Mouse (Mus musculus) MEL (cell line): ENCODE measurements around the gene Flad1. TPM values are rescaled to one million over a fixed set of nuclear protein-coding genes. Genes with fewer than 3 reads are reported as not detected.

Source experiments
- DNase-seq: peaks from one replicate; pipeline ENCODE4 v3.0.0; 2011; ENCODE audit warnings: low read depth, low spot score
- H3K27ac ChIP-seq: 2 replicates; pipeline ENCODE4 v1.5.1; 2012; ENCODE audit warnings: low read depth, mild to moderate bottlenecking, control low read depth, low read length, moderate library complexity; ENCODE audit not compliant: control insufficient read depth
- H3K27me3 ChIP-seq, 2 experiments: fragments of 150-350 bp in 1 of 2; sonication (generic) in 1 of 2; 2 replicates each; pipeline ENCODE4 v1.6.1; 2012; ENCODE audit warnings: low read length in 2 of 2, mild to moderate bottlenecking in 2 of 2, improper control_type of control experiment in 1 of 2, moderate library complexity in 1 of 2; ENCODE audit not compliant: insufficient read depth in 2 of 2, control insufficient read depth in 1 of 2
- H3K36me3 ChIP-seq, 2 experiments: 2 replicates each; pipeline ENCODE4 v1.6.1; 2012 to 2014; ENCODE audit warnings: low read length in 2 of 2, improper control_type of control experiment in 1 of 2, inconsistent platforms in 1 of 2, mild to moderate bottlenecking in 1 of 2; ENCODE audit not compliant: insufficient read depth in 2 of 2, control insufficient read depth in 1 of 2
- H3K4me1 ChIP-seq, 2 experiments: fragments of 150-350 bp in 1 of 2; sonication (generic) in 1 of 2; 2 replicates each; pipeline ENCODE4 v1.6.1; 2012; ENCODE audit warnings: low read length in 2 of 2, improper control_type of control experiment in 1 of 2, mild to moderate bottlenecking in 1 of 2; ENCODE audit not compliant: insufficient read depth in 2 of 2, control insufficient read depth in 1 of 2
- H3K4me3 ChIP-seq, 2 experiments: fragments of 150-350 bp in 1 of 2; sonication (generic) in 1 of 2; 2 replicates each; pipeline ENCODE4 v1.5.1; 2012; ENCODE audit warnings: low read depth in 2 of 2, low read length in 2 of 2, mild to moderate bottlenecking in 2 of 2, moderate library complexity in 2 of 2, control low read depth in 1 of 2, improper control_type of control experiment in 1 of 2; ENCODE audit not compliant: control insufficient read depth in 1 of 2, insufficient read depth in 1 of 2
- H3K79me2 ChIP-seq: 2 replicates; pipeline ENCODE4 v1.6.1; 2012; ENCODE audit warnings: mild to moderate bottlenecking, low read length, moderate library complexity; ENCODE audit not compliant: control insufficient read depth, poor library complexity, insufficient read depth
- H3K9ac ChIP-seq: 2 replicates; pipeline ENCODE4 v1.6.1; 2012; ENCODE audit warnings: low read depth, mild to moderate bottlenecking, control low read depth, low read length, moderate library complexity; ENCODE audit not compliant: control insufficient read depth, poor library complexity, severe bottlenecking
- H3K9me3 ChIP-seq: fragments of 150-350 bp; sonication (generic); replicated peaks from 2 replicates; pipeline ENCODE4 v1.6.1; 2012; ENCODE audit warnings: mild to moderate bottlenecking, low read length, improper control_type of control experiment, moderate library complexity; ENCODE audit not compliant: insufficient read depth
- CHD2 ChIP-seq: IDR thresholded peaks from 2 replicates; pipeline ENCODE4 v1.6.1; 2011; ENCODE audit warnings: low read length, improper control_type of control experiment
- E2F4 ChIP-seq: IDR thresholded peaks from 2 replicates; pipeline ENCODE4 v1.6.1; 2011; ENCODE audit warnings: low read depth, low read length, improper control_type of control experiment, borderline replicate concordance
- ELF1 ChIP-seq: IDR thresholded peaks from 2 replicates; pipeline ENCODE4 v1.6.1; 2014; ENCODE audit warnings: low read depth, mild to moderate bottlenecking, inconsistent platforms, low read length, improper control_type of control experiment, moderate library complexity
- HCFC1 ChIP-seq: IDR thresholded peaks from 2 replicates; pipeline ENCODE4 v1.6.1; 2012; ENCODE audit warnings: low read depth, mild to moderate bottlenecking, inconsistent platforms, low read length, improper control_type of control experiment, moderate library complexity
- JUND ChIP-seq: IDR thresholded peaks from 2 replicates; pipeline ENCODE4 v1.6.1; 2011; ENCODE audit warnings: low read depth, mild to moderate bottlenecking, improper control_type of control experiment, low read length
- MAFK ChIP-seq: IDR thresholded peaks from 2 replicates; pipeline ENCODE4 v1.6.1; 2011; ENCODE audit warnings: low read depth, mild to moderate bottlenecking, low read length, improper control_type of control experiment, borderline replicate concordance
- MAZ ChIP-seq: IDR thresholded peaks from 2 replicates; pipeline ENCODE4 v1.6.1; 2012; ENCODE audit warnings: low read depth, mild to moderate bottlenecking, inconsistent platforms, low read length, improper control_type of control experiment
- MEF2A ChIP-seq: IDR thresholded peaks from 2 replicates; pipeline ENCODE4 v1.6.1; 2014; ENCODE audit warnings: low read depth, mild to moderate bottlenecking, inconsistent platforms, low read length, improper control_type of control experiment; ENCODE audit not compliant: poor library complexity, insufficient replicate concordance, severe bottlenecking; ENCODE audit errors: extremely low read depth
- MXI1 ChIP-seq: IDR thresholded peaks from 2 replicates; pipeline ENCODE4 v1.6.1; 2011; ENCODE audit warnings: mild to moderate bottlenecking, low read depth, low read length, improper control_type of control experiment
- NELFE ChIP-seq: IDR thresholded peaks from 2 replicates; pipeline ENCODE4 v1.6.1; 2011; ENCODE audit warnings: low read depth, low read length, improper control_type of control experiment
- NRF1 ChIP-seq: IDR thresholded peaks from 2 replicates; pipeline ENCODE4 v1.6.1; 2014; ENCODE audit warnings: low read depth, mild to moderate bottlenecking, inconsistent platforms, low read length, improper control_type of control experiment, moderate library complexity; ENCODE audit not compliant: poor library complexity, insufficient read depth, severe bottlenecking
- POLR2A ChIP-seq, 2 experiments: IDR thresholded peaks; 2 replicates each; pipeline ENCODE4 v1.6.1; 2011 to 2012; ENCODE audit warnings: low read length in 2 of 2, mild to moderate bottlenecking in 2 of 2, control low read depth in 1 of 2, improper control_type of control experiment in 1 of 2, low read depth in 1 of 2, moderate library complexity in 1 of 2; ENCODE audit not compliant: control insufficient read depth in 1 of 2, insufficient read depth in 1 of 2, poor library complexity in 1 of 2
- POLR2AphosphoS2 ChIP-seq: IDR thresholded peaks from 2 replicates; pipeline ENCODE4 v1.6.1; 2011; ENCODE audit warnings: low read length, improper control_type of control experiment
- POLR2AphosphoS5 ChIP-seq: IDR thresholded peaks from 2 replicates; pipeline ENCODE4 v1.6.1; 2012; ENCODE audit warnings: low read depth, borderline replicate concordance, mild to moderate bottlenecking, inconsistent platforms, low read length, moderate library complexity, mixed read lengths
- RCOR1 ChIP-seq: IDR thresholded peaks from 2 replicates; pipeline ENCODE4 v1.6.1; 2012; ENCODE audit warnings: low read depth, mild to moderate bottlenecking, inconsistent platforms, low read length, improper control_type of control experiment
- SIN3A ChIP-seq: IDR thresholded peaks from 2 replicates; pipeline ENCODE4 v1.6.1; 2012; ENCODE audit warnings: low read length, improper control_type of control experiment, inconsistent platforms
- SMC3 ChIP-seq: IDR thresholded peaks from 2 replicates; pipeline ENCODE4 v1.6.1; 2011; ENCODE audit warnings: low read depth, low read length, improper control_type of control experiment
- TAL1 ChIP-seq: IDR thresholded peaks from 2 replicates; pipeline ENCODE4 v1.6.1; 2012; ENCODE audit warnings: mild to moderate bottlenecking, inconsistent platforms, low read length, moderate library complexity, mixed read lengths
- TBP ChIP-seq: IDR thresholded peaks from 2 replicates; pipeline ENCODE4 v1.8.0; 2011; ENCODE audit warnings: low read depth, low read length, improper control_type of control experiment
- TCF12 ChIP-seq: IDR thresholded peaks from 2 replicates; pipeline ENCODE4 v1.6.1; 2014; ENCODE audit warnings: low read depth, mild to moderate bottlenecking, inconsistent platforms, low read length, improper control_type of control experiment, moderate library complexity
- UBTF ChIP-seq: IDR thresholded peaks from 2 replicates; pipeline ENCODE4 v1.6.1; 2012; ENCODE audit warnings: low read depth, mild to moderate bottlenecking, inconsistent platforms, low read length, improper control_type of control experiment, moderate library complexity, borderline replicate concordance; ENCODE audit not compliant: insufficient read depth
- USF1 ChIP-seq: IDR thresholded peaks from 2 replicates; pipeline ENCODE4 v1.6.1; 2014; ENCODE audit warnings: low read depth, mild to moderate bottlenecking, inconsistent platforms, low read length, improper control_type of control experiment, moderate library complexity
- ZC3H11A ChIP-seq: IDR thresholded peaks from 2 replicates; pipeline ENCODE4 v1.6.1; 2012; ENCODE audit warnings: low read depth, mild to moderate bottlenecking, inconsistent platforms, low read length, improper control_type of control experiment
- ZKSCAN1 ChIP-seq: IDR thresholded peaks from 2 replicates; pipeline ENCODE4 v1.6.1; 2012; ENCODE audit warnings: low read depth, mild to moderate bottlenecking, inconsistent platforms, low read length, improper control_type of control experiment, moderate library complexity
- ZMIZ1 ChIP-seq: IDR thresholded peaks from 2 replicates; pipeline ENCODE4 v1.6.1; 2012; ENCODE audit warnings: low read depth, mild to moderate bottlenecking, inconsistent platforms, low read length, improper control_type of control experiment, moderate library complexity
- ZNF384 ChIP-seq: IDR thresholded peaks from 2 replicates; pipeline ENCODE4 v1.6.1; 2012; ENCODE audit warnings: low read depth, mild to moderate bottlenecking, inconsistent platforms, low read length, improper control_type of control experiment
- polyA plus RNA-seq, 2 experiments: library from polyadenylated mRNA; stranded (reverse) in 1 of 2; unstranded in 1 of 2; fragments of >175 nt in 1 of 2; fragments of >200 nt in 1 of 2; gene quantifications; 2 replicates each; pipeline versions ENCODE4 v1.2.1 to v1.2.4; 2012; ENCODE audit warnings: low replicate concordance in 2 of 2, low read depth in 1 of 2; ENCODE audit not compliant: insufficient read length in 2 of 2, insufficient read depth in 1 of 2, missing spikeins in 1 of 2
- total RNA-seq: library from RNA; depleted of rRNA; stranded (reverse); fragments of 300-350 nt; gene quantifications from 2 replicates; pipeline ENCODE4 v1.2.3, GENCODE M21; 2012

The Flad1 gene
- total and polyA plus RNA-seq, 3 experiments = 42.9 to 54.2 TPM; not detected in 1

- TF ChIP-seq CHD2 (0 out of 2 replicates have a peak, but pooled peaks have one; percentile 26), ZNF384 (0 out of 2 replicates have a peak, but pooled peaks have one; percentile 16), SIN3A (no peak; the same call in 1 of the 2 replicates), UBTF (no peak), JUND (no peak), MAZ (no peak), MAFK (no peak), ZKSCAN1 (0 out of 2 replicates have a peak, but pooled peaks have one; percentile 34), POLR2AphosphoS5 (no peak), ZMIZ1 (peak; percentile 60), MEF2A (peak; percentile 46; the same call in 1 of the 2 replicates), TAL1 (no peak), NRF1 (0 out of 2 replicates have a peak, but pooled peaks have one; percentile 14), TBP (0 out of 2 replicates have a peak, but pooled peaks have one; percentile 7), RCOR1 (0 out of 2 replicates have a peak, but pooled peaks have one; percentile 42), TCF12 (peak; percentile 38; the same call in 1 of the 2 replicates), SMC3 (no peak)
Observed at GRCm38 (mm10) chr3:89394006-89394893, 17.4 kb downstream of the Flad1 start, which contains the start of gene Zbtb7b (continued).

- Histone ChIP-seq H3K9ac (peak overlapping the region; percentile 73), H3K4me3 (peak overlapping the region; percentile 75 to 78), H3K36me3 (peaks cover 0 to 28% of the 10 kb centered on the region in 2 experiments; a peak in 2 of 4 replicates), H3K79me2 (peaks cover 16% of the 10 kb centered on the region), H3K4me1 (peaks cover 14 to 34% of the 10 kb centered on the region in 2 experiments), H3K27me3 (no peaks in the 10 kb centered on the region), H3K27ac (peak overlapping the region; percentile 75), H3K9me3 (no peaks in the 10 kb centered on the region)
- DNase-seq = peak; percentile 100
- no peak for TF ChIP-seq JUND
- TF ChIP-seq ZC3H11A = 0 out of 2 replicates have a peak, but pooled peaks have one; percentile 5
- peak in 1 of 2 experiments; percentile 59; a peak in 1 of 4 replicates for TF ChIP-seq POLR2A (IDR thresholded peaks at IDR 0.05; ENCODE audit: control insufficient read depth in 1 of 2, insufficient read depth in 1 of 2, low read depth in 1 of 2, low read length in 2 of 2, poor library complexity in 1 of 2)
- TF ChIP-seq HCFC1 = peak; percentile 73
- peak; percentile 57 for TF ChIP-seq MXI1
- peak; percentile 89 for TF ChIP-seq SIN3A
- 0 out of 2 replicates have a peak, but pooled peaks have one; percentile 23 for TF ChIP-seq NRF1
- TF ChIP-seq ZKSCAN1 = no peak
- TF ChIP-seq NELFE = peak; percentile 68
- no peak for TF ChIP-seq RCOR1
- TF ChIP-seq USF1 = no peak
- peak; percentile 48 for TF ChIP-seq ELF1
- TF ChIP-seq POLR2AphosphoS2 = no peak; the same call in 1 of the 2 replicates
- 0 out of 2 replicates have a peak, but pooled peaks have one; percentile 18 for TF ChIP-seq TBP
- no peak for TF ChIP-seq E2F4
Observed at GRCm38 (mm10) chr3:89393605-89394004, 18.1 kb downstream of the Flad1 start.
